Mouse (Mus musculus) heart, adult 2 months (tissue): ENCODE measurements around the gene Plekha1.

Experiments used
- CTCF ChIP-seq: fragments of 200-600 bp; IDR thresholded peaks from 2 replicates; pipeline ENCODE4 v1.8.1; 2022; ENCODE audit warnings: antibody characterized with exemption, mild to moderate bottlenecking, moderate library complexity
- EP300 ChIP-seq: fragments of 200-500 bp; IDR thresholded peaks from 2 replicates; pipeline ENCODE4 v1.6.1; 2011; ENCODE audit warnings: low read depth, low read length, control low read depth; ENCODE audit not compliant: insufficient read depth
- POLR2A ChIP-seq: fragments of 200-500 bp; IDR thresholded peaks from 2 replicates; pipeline ENCODE4 v1.6.1; 2011; ENCODE audit warnings: mild to moderate bottlenecking, low read depth, low read length, control low read depth; ENCODE audit not compliant: insufficient read depth

DNA sequence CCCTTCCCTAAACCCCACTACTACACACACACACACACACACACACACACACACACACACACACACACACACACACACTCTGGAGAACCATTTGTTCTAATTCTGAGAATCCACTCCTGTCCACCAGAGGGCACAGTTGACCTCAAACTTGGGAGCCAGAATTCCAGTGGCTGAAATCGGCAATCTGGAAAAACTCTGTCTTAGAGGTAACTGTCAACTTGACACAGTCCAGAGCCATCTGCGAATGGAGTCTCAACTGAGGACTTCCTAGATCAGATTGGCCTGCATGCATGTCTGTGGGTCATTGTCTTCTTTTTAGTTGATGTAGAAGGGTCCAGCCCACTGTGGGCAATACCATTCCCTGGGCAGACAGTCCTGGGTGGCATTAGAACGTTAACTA lies 38.1 kb upstream of the Plekha1 start:
- TF ChIP-seq POLR2A (no peak), CTCF (peak; percentile 65), EP300 (peak; percentile 56; the same call in 1 of the 2 replicates)
